Mouse (Mus musculus): ENCODE measurements around the gene Vmn2r65. TPM values are rescaled to one million over a fixed set of nuclear protein-coding genes. Genes with fewer than 3 reads are reported as not detected.

Gene Vmn2r65
- not detected for total RNA-seq (2021)
- long read RNA-seq, experiment 1: 0 reads
- long read RNA-seq, experiment 2: 0 reads

GRCm38 (mm10) chr7:84964015-84964414, at the start of gene Vmn2r65:
Vmn2r65 (minus strand) TSS chr7:84964115.
- DNase-seq: no peak

GRCm38 (mm10) chr7:85012168-85012567, 48.3 kb upstream of the Vmn2r65 start, which contains the start of gene Vmn2r66:
Vmn2r66 (minus strand) TSS chr7:85012268.
- no peak for DNase-seq

- DNase-seq: no peak
Measured at GRCm38 (mm10) chr7:84996694-84997093, 32.8 kb upstream of the Vmn2r65 start.

Other genes with a start within 250 kb of the Vmn2r65 start
- gene Olfr291, start 110.6 kb downstream of the Vmn2r65 start, total RNA-seq (2021): not detected
- not detected for gene Vmn2r66, start 48.2 kb upstream of the Vmn2r65 start, total RNA-seq (2021)
- not detected for gene Vmn2r67, start 191.9 kb upstream of the Vmn2r65 start, total RNA-seq (2021)